Mouse (Mus musculus): ENCODE measurements around the gene Mfrp.

DNA sequence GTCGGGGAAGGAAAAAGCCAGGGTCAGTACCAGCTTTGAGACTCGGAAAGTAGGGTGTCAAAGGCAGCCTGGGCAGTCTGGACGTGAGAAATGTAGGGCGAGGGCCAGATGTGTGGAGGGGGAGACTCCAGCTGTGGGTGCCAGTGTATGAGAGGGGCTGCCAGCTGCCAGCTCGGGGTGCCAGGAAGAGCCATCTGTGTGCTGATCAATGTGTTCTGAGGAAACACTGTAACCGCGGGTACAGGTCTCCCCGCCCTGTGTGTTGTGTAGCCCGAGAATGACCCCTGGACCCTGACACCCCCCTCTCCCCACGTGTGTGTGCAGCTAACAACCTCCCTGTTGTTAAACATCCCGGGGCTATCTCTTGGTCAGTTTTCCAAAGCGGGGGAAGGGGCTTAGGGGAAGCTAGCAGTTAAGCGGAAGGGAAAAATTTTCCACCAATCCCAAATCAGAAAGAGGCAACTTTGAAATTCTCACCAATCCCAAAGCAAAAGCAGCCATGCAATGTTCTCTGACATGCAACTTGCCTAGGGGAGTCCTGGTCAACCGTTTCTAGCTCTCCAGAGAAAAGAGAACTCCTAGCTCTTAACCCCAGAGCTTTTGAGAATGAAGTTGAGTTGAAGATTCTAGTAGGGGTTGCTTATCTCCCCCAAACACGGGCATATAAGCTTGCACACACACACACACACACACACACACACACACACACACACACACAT is 34.1 kb upstream of the Mfrp start:
- TF ChIP-seq CTCF (IDR thresholded peaks at IDR 0.05; ENCODE audit: extremely low read depth, insufficient read depth, low read length): no peak
- no peak for TF ChIP-seq POLR2A (IDR thresholded peaks at IDR 0.05; ENCODE audit: extremely low read depth, insufficient read depth, low read length)
